Mouse (Mus musculus) heart, postnatal 0 days (tissue): ENCODE results near the gene Farp1.

Experiments used
- CTCF ChIP-seq: IDR thresholded peaks from 2 replicates; pipeline ENCODE4 v1.5.1; 2016; ENCODE audit warnings: antibody characterized with exemption, control low read depth, low read depth
- EP300 ChIP-seq: IDR thresholded peaks from 2 replicates; pipeline ENCODE4 v1.6.1; 2016; ENCODE audit warnings: antibody characterized with exemption, low read depth

DNA sequence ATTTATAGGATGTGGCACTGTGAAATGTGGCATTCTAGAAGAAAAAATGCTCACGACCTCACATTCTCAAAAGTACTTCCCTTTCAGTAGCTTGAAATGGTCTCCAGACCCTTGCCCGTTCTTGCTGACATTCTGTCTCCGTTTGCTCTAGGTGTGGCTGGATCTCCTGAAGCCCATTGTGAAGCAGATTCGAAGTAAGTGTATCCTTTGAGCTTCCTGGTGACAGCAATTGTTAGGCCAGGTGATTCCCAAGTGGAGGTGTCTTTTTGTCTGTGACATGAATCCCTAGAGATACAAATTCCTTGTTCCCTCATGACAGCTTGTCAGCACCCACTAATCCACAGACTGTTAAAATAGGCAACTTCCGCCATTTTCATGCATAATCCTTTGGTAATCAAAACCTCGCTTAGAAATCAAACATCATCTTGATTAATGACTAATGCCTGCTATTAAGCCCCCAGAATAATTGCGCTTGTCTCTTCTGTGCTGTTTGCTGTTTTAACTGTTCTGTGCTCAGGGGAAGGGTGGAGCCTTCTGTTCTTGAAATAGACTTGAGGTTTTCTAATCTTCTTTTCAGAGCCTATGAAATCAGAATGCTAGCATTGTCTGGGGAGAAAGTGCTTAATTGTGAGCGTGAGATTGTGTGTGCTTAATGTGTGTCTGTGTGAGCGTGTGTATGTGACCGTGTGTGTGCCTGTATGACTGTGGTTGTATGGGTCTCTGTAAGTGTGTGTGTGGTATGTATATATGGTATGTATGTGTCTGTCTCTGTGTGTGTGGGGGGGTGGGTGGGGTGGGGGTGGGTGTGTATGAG lies 184.4 kb downstream of the Farp1 start:
- no peak for TF ChIP-seq CTCF
- TF ChIP-seq EP300 = no peak
